Mouse (Mus musculus): ENCODE results near the gene Relb.
"Not testable (repeated sequence)": the region's sequence is repeated elsewhere in the genome, so short reads cannot be mapped to it uniquely, and the experiment has no call there.

Relb gene

DNA sequence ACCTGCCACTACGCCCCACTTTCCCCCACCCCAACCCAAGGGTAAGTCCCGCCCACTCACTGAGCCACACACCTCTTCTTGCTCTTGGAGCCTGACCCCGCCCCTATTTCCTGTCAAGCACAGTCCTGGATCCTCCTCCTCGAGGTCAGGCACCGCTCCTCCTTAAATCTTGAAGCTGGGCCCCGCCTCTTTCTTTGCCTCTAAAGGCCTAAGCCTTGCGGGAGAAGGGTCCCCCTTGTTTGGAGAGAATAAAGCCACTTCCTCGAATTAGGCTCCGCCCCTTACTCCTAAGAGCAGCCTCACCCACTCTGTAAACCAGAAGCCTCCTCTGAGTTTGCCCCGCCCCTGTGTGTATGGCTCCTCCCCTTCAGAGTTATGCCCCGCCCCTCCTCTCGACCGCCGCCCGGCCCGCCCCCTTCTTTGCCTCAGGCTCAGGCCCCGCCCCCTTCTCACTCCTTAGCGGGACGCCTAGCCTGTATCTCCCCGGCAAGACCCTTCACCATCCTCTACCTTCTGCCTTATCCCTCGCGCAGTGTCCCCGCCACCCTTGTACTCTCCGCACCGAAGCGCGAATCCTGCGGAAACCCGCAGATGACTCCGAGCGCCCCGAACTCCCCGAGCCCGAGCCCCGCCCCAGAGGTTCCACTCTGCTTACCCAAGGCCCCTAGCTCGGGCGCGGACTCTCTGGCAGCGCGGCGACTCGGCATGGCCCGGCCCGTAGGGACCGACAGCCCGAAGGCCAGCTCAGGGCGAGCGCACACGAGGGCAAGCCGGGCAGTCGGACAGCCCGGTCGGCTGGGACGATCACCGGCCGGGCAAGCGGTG is 490 bp downstream of the Relb start:
- peak; percentile 92 for DNase-seq

GRCm38 (mm10) chr7:19628192-19628535 is 1.1 kb downstream of the Relb start:
- no peak for DNase-seq

GRCm38 (mm10) chr7:19627721-19628120 is 1.5 kb downstream of the Relb start:
- DNase-seq = no peak

DNA sequence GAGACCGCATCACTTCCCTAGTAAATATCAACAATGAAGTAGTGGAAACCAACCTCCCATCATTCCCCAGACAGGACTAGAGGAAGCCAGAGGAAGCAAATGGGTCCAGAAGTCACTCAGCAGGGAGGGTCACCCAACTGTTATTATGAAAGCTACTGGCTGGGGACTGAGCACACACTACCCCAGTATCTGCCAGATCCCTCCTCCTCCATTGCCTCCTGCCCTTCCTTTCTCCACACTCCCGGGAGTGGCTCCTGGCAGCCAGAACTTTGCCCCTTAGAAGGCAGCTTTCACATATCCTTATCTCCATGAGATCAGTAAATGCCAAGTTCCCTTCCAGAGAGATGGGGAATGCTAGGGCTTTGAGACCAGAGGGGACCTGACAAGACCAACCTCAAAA is 5.8 kb downstream of the Relb start:
- no peak for DNase-seq

- DNase-seq = no peak
Observed at GRCm38 (mm10) chr7:19622241-19622640, 7.0 kb downstream of the Relb start.

- no peak for DNase-seq
Observed at GRCm38 (mm10) chr7:19620811-19621210, 8.4 kb downstream of the Relb start.

DNA sequence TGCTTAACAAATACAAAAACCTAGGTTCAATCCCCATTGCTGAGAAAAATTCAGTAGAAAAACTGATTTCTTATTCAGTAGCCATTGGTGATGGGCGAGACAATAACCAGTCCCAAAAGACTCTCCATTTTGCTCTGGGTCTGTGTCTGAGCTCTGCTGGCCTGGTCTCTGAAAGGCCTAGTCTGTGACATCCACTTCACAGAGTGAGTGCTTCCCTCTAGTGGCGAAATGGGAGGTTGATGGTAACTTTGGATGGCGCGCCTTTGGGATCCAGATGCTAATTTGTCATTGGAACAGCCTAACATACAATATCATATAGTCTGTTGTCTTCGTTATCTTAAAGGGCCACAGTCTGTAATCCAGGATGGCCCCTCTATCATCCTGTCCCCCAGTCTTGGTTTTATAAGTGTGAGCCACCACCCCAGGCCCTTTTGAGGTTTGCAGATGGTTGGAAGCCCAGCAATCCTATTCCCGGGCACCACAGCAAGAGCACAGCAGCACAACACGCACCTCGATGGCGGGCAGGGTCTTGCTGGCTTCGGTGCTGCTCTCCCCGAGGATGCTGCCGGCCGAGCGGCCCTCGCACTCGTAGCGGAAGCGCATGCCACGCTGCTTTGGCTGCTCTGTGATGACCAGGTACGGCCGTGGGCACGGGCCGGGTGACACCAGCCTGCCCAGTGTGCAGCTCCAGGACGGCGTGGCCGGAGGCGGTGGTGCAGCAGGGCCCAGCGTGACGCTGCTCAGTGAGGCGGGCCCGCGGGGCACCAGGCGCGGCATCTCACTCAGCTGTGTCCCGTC is 10.0 kb downstream of the Relb start:
- peak; percentile 91 for DNase-seq

DNA sequence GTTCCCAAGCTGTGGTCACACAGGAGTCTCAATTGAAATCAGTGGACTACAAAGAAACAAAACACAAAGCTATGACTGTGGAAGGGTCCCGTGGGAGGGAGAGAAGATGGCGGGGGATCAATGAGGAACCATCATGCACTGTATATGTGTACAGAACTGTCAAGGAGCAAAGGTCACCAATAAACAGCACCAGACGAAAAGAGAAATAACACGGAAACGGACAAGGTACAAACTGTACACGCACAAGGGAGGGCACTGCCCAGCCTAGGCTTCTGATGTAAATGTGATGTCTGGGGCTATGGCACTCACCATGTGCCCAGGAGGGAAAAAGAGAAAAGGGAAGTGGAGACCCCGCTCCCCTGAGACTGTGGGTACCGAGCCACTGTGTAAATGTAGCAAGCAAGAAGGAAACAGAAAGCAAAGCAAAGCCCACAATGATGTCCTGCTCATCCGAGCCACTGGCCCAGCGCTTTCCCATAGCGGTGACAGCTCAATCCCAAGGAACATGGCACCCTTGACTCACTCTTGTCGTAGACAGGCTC is 14.1 kb downstream of the Relb start:
- DNase-seq = no peak

GRCm38 (mm10) chr7:19610969-19611368 is 18.3 kb downstream of the Relb start:
- no peak for DNase-seq

DNA sequence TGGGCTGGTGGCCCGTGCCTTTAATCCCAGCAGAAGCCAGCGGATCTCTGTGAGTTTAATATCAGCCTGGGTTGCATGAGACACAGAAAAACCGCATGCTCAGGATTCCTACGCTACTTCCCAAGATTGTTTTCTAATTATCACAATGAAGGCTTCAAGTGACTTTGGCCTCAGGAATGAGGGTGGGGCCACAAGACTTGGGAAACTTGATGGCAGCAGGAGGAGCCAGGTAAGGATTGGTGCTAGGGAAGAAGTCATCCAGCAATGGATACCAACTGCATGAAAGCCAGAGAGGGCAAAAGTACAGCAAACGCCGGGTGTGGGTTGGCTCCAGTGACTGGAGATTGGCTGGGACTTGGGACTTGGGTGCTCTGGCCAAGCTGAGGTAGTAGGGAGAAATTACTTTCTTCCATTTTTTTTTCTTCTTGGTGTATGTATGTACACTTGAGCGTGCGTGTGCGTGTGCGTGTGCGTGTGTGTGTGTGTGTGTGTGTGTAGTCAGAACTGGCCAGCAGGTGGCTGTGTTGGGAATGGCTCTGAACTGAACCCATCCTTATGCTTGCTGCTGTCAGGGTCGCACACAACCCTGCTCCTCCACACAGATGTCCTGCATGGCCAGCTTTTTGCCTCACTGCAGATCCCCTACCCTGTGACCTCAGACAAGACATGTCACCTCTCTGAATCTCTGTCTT is 19.5 kb downstream of the Relb start:
- no peak for DNase-seq

DNA sequence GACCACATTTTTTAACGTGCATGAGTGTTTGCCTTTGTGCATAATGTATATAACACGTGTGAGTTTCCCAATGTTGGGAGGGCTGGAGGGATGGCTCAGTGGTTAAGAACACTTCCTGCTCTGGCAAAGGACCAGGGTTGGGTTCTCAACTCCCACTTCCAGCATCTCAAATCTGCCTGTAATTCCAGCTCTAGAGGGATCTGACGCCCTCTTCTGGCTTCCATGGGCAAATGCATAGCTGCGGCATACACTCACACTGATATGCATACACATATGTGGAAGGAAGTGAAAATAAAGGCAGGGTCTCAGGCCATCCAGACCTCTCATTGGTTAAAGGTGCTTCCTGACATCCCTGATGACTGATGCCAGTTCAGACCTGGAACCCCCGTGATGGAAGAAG is 21.9 kb downstream of the Relb start:
- no peak for DNase-seq

- not testable (repeated sequence) for DNase-seq
Observed at GRCm38 (mm10) chr7:19604606-19605214, 24.5 kb downstream of the Relb start.

DNA sequence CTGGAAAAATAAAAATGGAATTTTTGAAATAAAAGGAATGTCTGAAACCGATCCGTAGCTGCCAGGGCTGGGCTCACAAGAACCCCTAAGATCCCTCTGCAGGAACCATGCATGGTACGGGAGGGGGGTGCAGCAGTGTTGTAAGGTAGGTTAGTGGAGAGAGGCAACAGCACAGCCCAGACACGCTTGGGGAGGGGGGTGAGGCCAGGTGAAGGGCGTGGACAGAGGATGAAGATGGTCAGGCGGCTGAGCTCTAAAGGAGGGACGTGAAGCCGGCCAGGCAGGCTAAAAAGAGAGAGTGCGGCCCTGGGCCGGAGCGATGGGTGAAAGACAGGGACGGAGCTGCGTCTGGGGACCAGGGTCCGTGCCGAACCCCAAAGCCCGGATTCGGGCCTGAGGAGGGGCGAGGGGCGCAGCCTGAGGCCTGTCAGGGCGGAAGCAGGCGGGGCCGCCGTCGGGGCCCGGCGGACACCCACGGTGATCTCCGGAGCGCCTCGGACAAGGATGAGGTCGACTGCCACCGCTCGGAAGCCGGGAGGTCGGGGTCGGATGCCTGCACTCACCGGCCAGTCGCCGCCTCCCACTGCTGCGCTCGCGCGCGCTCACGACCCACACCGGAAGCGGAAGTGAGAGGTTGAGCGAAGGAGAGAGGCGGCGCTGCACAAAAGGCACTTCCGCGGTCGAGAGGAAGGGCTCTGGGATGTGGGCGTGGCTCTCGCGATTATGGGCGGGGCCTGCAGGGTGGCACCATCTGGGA is 25.2 kb downstream of the Relb start, which contains the start of gene Clasrp:
TSS of gene Clasrp (minus strand) at position 638 of the 757 bp plus-strand sequence.
- peak; percentile 96 for DNase-seq

GRCm38 (mm10) chr7:19603055-19603454 is 26.2 kb downstream of the Relb start:
- no peak for DNase-seq

DNA sequence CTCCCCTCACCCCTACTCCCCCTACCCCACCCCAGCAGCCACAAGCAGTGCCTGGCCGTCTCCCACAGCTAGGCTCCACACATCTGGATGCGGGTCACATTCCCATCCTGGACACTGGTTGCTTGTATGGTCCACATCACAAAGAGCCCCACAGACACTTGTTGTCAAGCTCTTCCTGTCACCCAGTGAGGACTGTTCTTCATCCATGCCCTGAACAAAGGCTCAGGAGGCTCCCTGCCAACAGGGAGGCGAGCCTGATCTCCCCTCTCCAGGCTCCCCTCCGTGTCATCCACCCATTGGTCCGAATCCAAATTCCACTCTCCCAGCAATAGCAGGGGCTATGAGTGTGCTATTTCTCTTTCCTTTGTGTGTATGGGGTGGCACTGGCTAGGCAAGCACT is 28.7 kb downstream of the Relb start:
- DNase-seq = no peak

- DNase-seq = no peak
Observed at GRCm38 (mm10) chr7:19593061-19593730, 36.0 kb downstream of the Relb start.

DNA sequence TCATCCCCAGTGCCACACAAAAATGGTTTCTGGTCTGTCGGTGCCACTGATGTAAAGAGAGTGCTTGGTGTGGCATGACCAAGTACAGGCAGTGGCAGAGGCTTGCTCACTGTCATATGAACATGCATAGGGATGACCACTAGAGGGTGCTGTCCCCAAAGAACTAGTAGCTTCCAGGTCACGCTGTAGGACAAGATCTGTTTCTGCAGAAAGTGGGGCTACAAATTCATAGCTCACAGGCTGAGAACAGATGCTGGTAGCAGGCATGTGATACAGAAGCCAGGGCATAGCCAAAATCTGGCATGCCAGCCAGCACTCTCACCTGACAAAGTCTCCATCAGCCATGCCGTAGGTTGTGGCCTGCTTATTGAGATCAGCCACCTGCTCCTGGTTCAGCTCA is 39.3 kb downstream of the Relb start:
- peak; percentile 88 for DNase-seq

DNA sequence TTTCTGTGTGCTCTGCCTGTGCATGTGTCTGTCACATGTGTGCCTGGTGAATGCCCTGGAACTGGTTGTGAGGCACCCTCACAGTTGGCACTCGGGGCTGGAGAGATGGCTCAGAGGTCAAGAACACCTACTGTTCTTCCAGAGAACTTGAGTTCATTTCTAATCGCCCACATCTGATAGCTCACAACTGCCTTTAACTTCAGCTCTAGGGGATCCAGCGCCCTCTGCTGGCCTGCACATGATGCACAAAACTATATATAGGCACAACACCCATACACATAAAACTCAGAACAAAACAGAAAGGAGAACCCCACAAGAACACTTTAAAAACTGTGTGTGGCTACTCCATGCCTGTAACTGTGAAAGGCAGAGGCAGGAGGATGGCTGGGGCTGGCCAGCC is 40.0 kb downstream of the Relb start:
- peak; percentile 57 for DNase-seq

GRCm38 (mm10) chr7:19586269-19586668 is 43.0 kb downstream of the Relb start:
- DNase-seq = no peak

GRCm38 (mm10) chr7:19580634-19581033 is 48.6 kb downstream of the Relb start:
- DNase-seq = no peak

GRCm38 (mm10) chr7:19579751-19580150 is 49.5 kb downstream of the Relb start:
- no peak for DNase-seq
